Mouse (Mus musculus) kidney, postnatal 36 days (tissue): ENCODE measurements around the gene Plcb1.

Source experiments
- DNase-seq, 2 experiments: peaks; one replicate each; pipeline ENCODE4 v3.0.0; 2021 to 2022; ENCODE audit warnings: mixed read lengths in 2 of 2

Plcb1 gene

GRCm38 (mm10) chr2:135219406-135219805, 433.5 kb downstream of the Plcb1 start:
- no peak for DNase-seq

- DNase-seq: peak; percentile 50 to 51
Observed at GRCm38 (mm10) chr2:135225604-135226025, 439.7 kb downstream of the Plcb1 start.

- no peak for DNase-seq
Observed at GRCm38 (mm10) chr2:135230262-135230661, 444.4 kb downstream of the Plcb1 start.

DNA sequence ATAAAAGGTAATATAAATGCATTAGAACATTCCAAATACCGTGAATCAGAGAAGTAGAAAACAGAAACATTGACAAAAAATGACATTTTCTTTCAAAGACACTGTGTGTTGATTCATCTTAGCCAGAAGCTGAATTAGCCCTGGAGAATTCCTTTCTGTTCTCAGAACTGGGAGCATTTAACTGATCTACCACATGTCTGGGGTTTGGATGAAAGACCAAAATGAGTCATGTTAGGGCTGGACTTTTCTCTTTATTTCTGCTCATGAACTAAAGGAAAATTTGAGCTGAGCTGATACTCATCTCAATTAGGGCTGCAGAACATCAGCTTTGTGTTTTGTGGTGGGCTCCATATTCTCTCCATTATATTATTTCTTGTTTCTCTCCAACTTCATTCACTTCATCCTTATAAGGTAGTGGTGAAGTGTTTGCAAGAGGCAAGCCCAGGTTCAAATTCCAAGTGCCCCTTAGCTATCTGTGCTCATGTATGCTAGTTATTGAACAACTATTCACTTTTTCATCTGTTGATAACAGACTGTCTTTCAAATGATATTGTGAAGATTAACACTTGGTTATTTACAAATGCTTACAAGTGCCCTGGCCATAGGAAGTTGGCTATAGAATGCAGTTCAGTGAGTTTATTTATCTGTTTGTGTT, 456.9 kb downstream of the Plcb1 start:
- no peak for DNase-seq

GRCm38 (mm10) chr2:135243764-135244163, 457.9 kb downstream of the Plcb1 start:
- no peak for DNase-seq

GRCm38 (mm10) chr2:135249925-135250324, 464.1 kb downstream of the Plcb1 start:
- DNase-seq: no peak

DNA sequence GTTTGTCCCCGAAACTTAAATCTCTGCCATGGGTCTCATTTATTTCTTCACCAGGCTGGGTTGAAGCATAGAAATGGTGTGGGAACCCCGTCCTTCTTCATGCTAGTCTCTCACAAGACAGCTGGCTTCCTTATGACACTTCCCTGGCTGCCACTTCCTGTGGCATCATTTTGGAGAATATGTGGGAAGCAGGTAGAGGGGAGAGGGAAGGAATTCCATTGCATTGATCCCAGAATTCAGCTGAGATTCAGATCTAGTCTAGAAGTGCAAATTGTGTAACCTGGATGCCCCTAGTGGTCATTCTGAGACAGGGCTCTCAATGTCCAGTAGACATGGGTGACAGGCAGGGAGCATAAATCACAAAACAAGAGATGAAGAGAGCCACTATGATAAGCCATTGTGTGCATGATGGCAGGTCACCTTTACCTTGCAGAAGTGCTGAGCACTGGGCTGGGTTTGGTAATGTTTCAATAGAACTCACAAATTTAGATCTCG, 466.0 kb downstream of the Plcb1 start:
- peak; percentile 12 to 14 for DNase-seq

DNA sequence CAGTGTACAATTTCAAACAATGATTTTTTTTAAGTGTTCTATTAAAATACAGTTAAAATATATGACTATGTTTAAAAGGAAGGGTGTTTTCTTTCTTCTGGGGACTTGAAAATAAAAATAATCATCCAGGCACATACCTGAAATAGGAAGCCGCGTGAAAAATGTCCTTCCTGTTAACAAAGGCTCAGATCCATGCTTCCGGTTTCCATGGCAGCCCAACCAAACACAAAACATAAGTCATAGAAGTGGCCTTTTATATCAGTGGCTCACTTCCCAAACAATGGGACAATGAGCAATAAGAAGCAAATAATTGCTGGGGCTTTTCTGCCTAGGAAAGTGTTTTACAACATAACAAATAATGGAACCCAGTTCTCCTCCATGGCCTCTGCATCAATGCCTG, 473.3 kb downstream of the Plcb1 start:
- DNase-seq: peak; percentile 70 to 86

GRCm38 (mm10) chr2:135263943-135264342, 478.1 kb downstream of the Plcb1 start:
- peak; percentile 12 to 20 for DNase-seq

DNA sequence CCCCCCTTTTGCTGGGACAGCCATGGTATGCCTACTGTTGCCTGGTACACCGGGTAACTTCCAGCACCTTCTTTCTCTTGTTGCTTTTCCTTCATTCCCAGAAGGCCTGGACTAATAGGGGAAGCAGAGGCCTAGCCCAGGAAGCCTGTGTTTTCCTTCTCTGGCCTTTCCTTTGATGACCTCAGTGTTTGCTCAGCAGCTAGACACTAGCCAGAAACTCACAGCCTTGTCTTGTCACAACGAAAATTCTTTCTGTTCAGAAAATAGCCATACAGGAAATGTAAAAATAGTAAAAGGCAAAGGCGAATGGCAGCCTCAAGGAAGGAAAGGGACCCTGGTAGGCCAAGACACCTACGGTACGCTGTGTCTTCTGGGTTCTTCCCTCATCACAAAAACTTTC, 489.1 kb downstream of the Plcb1 start:
- peak; percentile 30 to 34 for DNase-seq

DNA sequence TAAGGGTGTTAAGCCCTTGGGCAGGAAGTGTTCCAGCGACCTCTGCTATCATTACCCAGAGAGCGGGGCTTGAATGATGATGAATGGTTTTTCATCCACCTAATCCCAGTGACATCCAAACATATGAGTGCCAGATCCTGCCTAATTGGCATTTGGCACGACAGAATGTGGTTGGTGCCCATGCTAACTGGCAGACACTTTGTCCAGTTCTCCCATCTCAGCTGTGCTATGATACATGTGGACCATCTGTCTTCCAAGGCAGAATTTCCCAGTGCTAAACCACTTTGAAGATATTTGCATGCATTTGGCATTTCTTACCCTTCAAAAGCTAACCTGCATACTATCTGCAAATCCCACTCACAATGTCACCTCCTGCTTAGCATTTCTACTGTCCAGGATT, 492.6 kb downstream of the Plcb1 start:
- no peak for DNase-seq

- no peak for DNase-seq
Observed at GRCm38 (mm10) chr2:135279026-135279425, 493.2 kb downstream of the Plcb1 start.

DNA sequence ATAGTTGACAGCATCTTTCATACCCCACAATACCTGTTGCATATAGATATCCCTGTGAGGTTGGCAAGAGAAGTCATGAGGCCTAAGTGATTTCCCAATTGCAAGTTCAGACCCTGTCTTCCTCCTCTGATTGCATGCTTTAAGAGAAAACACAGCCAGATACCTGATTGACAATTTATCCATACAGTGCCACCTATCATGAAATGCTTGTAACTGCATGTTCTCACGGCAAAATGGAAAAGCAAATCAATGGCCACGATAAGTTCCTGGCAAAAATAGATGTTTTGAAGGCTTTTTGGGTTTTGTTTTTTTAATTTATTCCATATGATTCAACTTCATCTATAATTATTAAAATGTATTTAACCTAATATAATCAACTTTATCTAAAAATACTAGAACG, 497.9 kb downstream of the Plcb1 start:
- peak in 1 of 2 experiments; percentile 4 for DNase-seq

DNA sequence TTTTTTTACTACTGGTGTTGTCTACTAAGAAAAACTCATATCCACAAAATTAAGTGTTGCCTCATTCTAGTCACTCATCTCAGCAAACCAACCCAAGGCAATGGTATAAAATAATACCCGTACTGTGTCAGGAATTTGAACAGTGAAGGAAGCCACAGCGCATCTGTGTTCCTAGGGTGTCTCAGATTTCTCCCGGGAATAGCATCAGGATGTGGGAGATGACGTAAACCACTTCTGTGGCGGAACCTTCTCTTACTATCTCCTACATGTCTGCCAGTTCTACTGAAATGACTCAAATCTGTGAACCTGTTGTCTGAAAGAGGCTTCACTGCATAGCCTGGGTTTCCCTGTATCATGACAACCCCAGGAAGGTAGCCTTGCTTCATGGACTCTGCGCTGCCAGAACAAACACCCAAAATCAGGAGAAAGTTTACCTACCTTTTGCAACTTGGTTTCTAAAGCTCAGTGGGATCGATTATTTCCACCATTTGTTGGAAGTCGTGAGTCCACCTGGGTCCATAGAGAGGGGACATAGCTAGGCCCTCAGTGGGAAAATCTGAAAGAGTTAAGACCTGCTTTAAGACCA, 510.4 kb downstream of the Plcb1 start:
- DNase-seq: no peak

- no peak for DNase-seq
Observed at GRCm38 (mm10) chr2:135300480-135300879, 514.6 kb downstream of the Plcb1 start.

- no peak for DNase-seq
Observed at GRCm38 (mm10) chr2:135302483-135302882, 516.6 kb downstream of the Plcb1 start.

DNA sequence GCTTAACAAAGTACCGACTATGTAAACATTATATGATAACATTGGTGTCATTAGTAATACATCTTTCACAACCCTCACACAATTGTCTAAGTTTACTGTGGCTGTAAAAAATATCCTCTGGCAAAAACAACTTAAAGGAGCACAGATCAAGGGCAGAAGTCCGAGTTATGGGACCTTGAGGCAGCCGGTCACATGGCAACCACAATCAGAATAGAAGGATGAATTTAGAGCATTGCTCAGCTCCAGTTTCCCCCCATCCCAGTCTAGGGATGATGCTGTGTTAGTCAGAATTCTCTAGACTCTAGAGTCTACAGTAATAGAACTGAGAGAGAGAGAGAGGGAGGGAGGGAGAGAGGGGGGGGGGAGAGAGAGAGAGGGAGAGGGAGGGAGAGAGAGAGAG, 519.3 kb downstream of the Plcb1 start:
- DNase-seq: no peak

DNA sequence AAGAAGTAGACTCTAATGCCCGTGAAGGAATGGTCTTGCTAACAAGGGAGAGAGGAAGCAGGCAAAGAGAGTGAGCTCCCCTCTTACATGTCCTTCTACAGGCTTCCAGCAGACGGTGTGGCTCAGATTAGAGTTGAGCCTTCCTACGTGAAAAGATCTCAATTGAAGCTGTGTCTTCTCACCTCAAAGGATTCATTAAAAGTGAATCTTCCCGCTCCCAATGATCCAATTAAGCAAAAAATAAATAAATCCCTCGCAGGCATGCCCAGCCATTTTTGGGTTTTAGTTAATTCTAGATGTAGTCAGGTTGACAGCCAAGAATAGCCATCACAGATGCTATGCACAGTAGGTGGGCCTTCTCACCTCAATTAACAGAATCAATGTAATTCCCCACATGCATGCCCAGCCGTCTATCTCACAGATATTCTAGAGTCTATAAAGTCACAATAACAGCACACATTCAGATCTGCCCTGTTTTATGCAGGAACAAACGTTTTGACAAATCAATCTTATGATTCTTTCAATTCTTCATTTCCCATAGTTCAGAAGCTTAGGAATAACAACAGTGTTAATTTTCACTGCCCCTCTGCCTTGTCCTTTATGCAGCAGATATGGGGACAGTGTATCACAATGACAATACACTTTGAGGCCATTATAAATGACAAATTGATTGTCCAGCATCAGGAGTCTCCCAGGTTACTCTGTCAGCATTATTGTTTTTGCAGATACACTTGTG, 520.0 kb downstream of the Plcb1 start:
- DNase-seq: no peak

DNA sequence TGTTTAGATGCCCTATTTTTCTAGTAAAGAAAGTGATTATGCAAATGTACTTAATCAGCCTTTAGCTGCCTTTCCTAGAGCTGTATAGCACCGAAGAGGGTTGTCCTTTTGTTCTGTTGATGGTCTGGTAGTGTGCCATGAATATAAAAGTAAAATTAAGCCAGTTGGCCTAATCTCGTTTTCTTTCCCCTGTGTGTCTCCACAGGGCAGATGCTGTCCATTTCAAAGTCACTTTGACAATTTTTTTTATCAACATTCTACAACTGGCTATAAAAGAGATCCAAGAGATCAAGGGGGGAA, 520.6 kb downstream of the Plcb1 start:
- DNase-seq: no peak

DNA sequence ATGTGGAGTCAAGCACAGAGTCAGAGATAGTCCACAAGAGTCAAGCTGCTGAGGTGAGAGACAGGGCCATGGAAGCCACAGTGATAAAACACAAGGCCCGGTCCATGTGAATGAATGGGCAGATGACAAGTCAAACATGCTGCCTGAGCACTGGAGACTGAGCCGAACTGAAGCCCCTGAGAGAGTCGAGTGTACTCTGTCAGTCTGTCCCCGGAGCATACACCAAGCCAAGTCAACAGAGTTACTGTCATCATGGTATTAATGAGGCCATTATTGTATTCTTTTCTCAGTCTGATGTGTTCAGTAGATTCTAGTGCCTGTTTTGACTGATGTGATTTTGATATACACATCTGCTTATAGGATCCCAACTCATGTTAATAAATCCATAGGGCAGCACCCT, 521.9 kb downstream of the Plcb1 start:
- DNase-seq: no peak

DNA sequence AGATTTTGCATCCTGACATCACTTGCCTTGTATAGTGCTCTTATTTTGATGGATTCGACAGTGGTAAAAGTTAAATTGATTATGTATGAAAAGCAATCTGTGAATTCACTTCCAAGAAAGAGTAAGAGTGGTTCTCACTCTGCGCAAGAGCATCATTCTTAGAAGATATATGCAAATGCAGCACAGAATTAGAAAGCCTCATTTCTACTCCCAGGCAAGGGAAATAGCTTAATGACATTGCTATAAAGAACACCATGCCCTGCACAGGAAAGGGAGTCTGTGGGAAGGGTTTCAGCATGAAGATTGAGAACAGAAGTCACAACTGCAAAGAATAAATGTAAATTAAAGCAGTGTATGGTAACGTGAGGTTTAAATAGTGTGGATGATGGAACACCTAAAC, 530.1 kb downstream of the Plcb1 start:
- no peak for DNase-seq

DNA sequence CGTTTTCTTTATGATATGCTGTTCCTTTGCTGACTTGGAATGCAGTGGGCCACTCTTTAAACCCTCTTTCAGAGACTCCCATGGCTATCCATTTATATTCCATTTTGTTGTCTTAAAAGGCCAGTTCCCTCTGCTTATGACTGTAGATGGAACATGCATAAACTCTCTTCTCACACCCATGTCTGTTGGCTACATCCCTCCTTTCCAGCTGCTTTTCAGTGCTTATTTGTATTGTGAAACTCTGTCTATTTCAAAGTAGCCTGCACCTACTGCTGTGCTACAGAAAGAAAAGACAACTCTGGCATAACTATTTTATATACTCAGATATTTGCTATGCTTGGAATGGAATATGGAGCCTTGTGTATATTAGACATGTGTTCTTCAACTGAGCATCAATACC, 532.3 kb downstream of the Plcb1 start:
- DNase-seq: no peak

GRCm38 (mm10) chr2:135323276-135323954, 537.5 kb downstream of the Plcb1 start:
- DNase-seq: no peak

DNA sequence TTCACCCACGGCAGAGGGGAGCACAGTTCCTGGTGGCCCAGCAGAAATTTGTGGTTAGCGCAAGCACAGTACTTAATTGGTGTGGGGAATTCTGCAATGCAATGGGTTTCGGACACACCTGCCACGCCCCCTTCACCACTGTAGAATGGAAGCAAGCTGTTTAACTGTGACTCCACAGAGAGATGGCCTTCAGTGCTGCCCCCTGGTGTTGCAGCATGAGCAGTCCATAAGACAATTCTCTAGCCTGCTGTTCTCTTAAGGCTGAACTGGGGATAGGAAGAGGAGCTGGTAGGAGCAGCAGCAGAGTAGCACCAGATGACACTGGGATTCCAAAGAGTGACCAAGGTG, 538.1 kb downstream of the Plcb1 start:
- DNase-seq: peak; percentile 67 to 89
